Mouse (Mus musculus): ENCODE measurements around the gene Cop1.

Gene Cop1

GRCm38 (mm10) chr1:159231781-159232571 is at the start of gene Cop1:
Gene Cop1, plus strand, starts transcription at chr1:159232320.
- DNase-seq (ENCODE audit: low spot score in 2 of 2), result peak; percentile 92 to 96

- no peak for DNase-seq (ENCODE audit: low spot score in 2 of 2)
Measured at GRCm38 (mm10) chr1:159186741-159187140, 45.4 kb upstream of the Cop1 start.

GRCm38 (mm10) chr1:159198603-159199002 is 33.5 kb upstream of the Cop1 start:
- DNase-seq (ENCODE audit: low spot score in 2 of 2), result no peak

GRCm38 (mm10) chr1:159199606-159200005 is 32.5 kb upstream of the Cop1 start:
- no peak for DNase-seq (ENCODE audit: low spot score in 2 of 2)

GRCm38 (mm10) chr1:159201220-159201619 is 30.9 kb upstream of the Cop1 start:
- DNase-seq (ENCODE audit: low spot score in 2 of 2), result no peak

GRCm38 (mm10) chr1:159211711-159212110 is 20.4 kb upstream of the Cop1 start:
- DNase-seq (ENCODE audit: low spot score in 2 of 2), result no peak

- no peak for DNase-seq (ENCODE audit: low spot score in 2 of 2)
Measured at GRCm38 (mm10) chr1:159217437-159217836, 14.7 kb upstream of the Cop1 start.

GRCm38 (mm10) chr1:159222046-159222445 is 10.1 kb upstream of the Cop1 start:
- no peak for DNase-seq (ENCODE audit: low spot score in 2 of 2)

GRCm38 (mm10) chr1:159225064-159225824 is 6.9 kb upstream of the Cop1 start:
- DNase-seq (ENCODE audit: low spot score in 2 of 2), result peak in 1 of 2 experiments; percentile 61

GRCm38 (mm10) chr1:159232572-159233261 is 597 bp downstream of the Cop1 start:
- peak; percentile 47 to 82 for DNase-seq (ENCODE audit: low spot score in 2 of 2)

- no peak for DNase-seq (ENCODE audit: low spot score in 2 of 2)
Measured at GRCm38 (mm10) chr1:159233426-159233825, 1.3 kb downstream of the Cop1 start.

- no peak for DNase-seq (ENCODE audit: low spot score in 2 of 2)
Measured at GRCm38 (mm10) chr1:159234496-159234895, 2.4 kb downstream of the Cop1 start.

GRCm38 (mm10) chr1:159235674-159236073 is 3.6 kb downstream of the Cop1 start:
- DNase-seq (ENCODE audit: low spot score in 2 of 2), result no peak

- DNase-seq (ENCODE audit: low spot score in 2 of 2), result peak in 1 of 2 experiments; percentile 44
Measured at GRCm38 (mm10) chr1:159238147-159238546, 6.0 kb downstream of the Cop1 start.

- no peak for DNase-seq (ENCODE audit: low spot score in 2 of 2)
Measured at GRCm38 (mm10) chr1:159250320-159250719, 18.2 kb downstream of the Cop1 start.

GRCm38 (mm10) chr1:159253078-159253477 is 21.0 kb downstream of the Cop1 start:
- no peak for DNase-seq (ENCODE audit: low spot score in 2 of 2)

GRCm38 (mm10) chr1:159254906-159255685 is 23.0 kb downstream of the Cop1 start:
- DNase-seq (ENCODE audit: low spot score in 2 of 2), result no peak

GRCm38 (mm10) chr1:159256543-159256942 is 24.4 kb downstream of the Cop1 start:
- DNase-seq (ENCODE audit: low spot score in 2 of 2), result no peak

GRCm38 (mm10) chr1:159263820-159264219 is 31.7 kb downstream of the Cop1 start:
- no peak for DNase-seq (ENCODE audit: low spot score in 2 of 2)

- no peak for DNase-seq (ENCODE audit: low spot score in 2 of 2)
Measured at GRCm38 (mm10) chr1:159280072-159280471, 48.0 kb downstream of the Cop1 start.

- no peak for DNase-seq (ENCODE audit: low spot score in 2 of 2)
Measured at GRCm38 (mm10) chr1:159281861-159282260, 49.7 kb downstream of the Cop1 start.

GRCm38 (mm10) chr1:159286833-159287232 is 54.7 kb downstream of the Cop1 start:
- DNase-seq (ENCODE audit: low spot score in 2 of 2), result no peak

All from spleen, postnatal 4 days (tissue).